Comparison of ENCODE assay signal across 17 mouse cellular contexts in the genomic region with DNA sequence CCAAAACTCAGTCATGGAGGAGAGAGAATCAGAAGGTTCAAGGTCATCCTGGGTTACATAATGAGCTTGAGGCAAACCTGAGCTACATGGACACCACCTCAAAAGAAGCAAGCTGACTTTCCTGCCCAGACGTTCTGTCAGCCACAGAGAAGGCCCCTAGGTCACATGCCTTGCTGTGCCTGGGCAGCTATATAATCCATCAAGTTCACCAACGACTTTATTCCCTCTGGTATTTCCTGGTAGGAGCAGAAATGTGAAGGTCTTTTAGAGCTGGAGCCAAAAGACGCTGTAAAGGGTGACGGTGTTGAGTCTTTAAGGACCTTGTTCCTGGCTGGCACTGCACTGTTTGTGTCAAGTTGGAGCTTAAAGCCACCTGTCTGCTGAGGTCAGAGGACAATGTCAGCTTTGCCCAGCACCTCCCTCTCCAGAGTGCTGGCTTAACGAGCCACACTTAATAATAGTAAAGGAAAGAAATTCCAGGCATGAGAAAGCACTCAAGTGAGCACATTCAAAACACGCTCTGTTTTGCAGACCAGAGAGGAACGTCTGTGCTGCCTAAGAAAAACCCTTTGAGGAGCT. TPM values are rescaled to one million over a fixed set of nuclear protein-coding genes. Genes with fewer than 3 reads are reported as not detected.
DNase-seq lines count a peak whose midpoint lies in the region; ATAC-seq and TF ChIP-seq lines count a peak whose summit lies in the region.
"Had no signal": no experiment of that assay in that cellular context is flagged by ENCODE, and none has a peak within 500 bp of the region (broad histone marks: within the 10 kb centered on the region; RNA-seq: fewer than 3 reads in every experiment).

No protein-coding gene starts in this region.

- H3K4me2 ChIP-seq in heart, embryonic 13.5 days, result no peak overlapping the region
- H3K4me2 ChIP-seq in lung, embryonic 16.5 days (ENCODE audit: low read depth, low read length), result no peak overlapping the region
- H3K4me2 ChIP-seq: embryonic facial prominence, embryonic 13.5 days; liver, embryonic 11.5 days had no signal

- no peak for ATAC-seq in heart, embryonic 13.5 days (ENCODE audit: extremely low read depth, insufficient number of reproducible peaks, low FRiP score, low TSS enrichment)
- peak; percentile 74 for ATAC-seq in lung, embryonic 16.5 days (ENCODE audit: low read depth)

- no peak for TF ChIP-seq CTCF in lung, adult 2 months (IDR thresholded peaks at IDR 0.05; ENCODE audit: insufficient read depth, low read length)

- intact Hi-C loops in left cerebral cortex, postnatal 14 days (cut with DNase I), result no loop called here

- no peaks in the 10 kb centered on the region for H3K36me3 ChIP-seq in heart, embryonic 13.5 days
- no peaks in the 10 kb centered on the region for H3K36me3 ChIP-seq in lung, embryonic 16.5 days (ENCODE audit: control insufficient read depth, insufficient read depth, low read length)
- H3K36me3 ChIP-seq: embryonic facial prominence, embryonic 13.5 days; G1E had no signal

- H3K27me3 ChIP-seq in heart, embryonic 13.5 days (replicated peaks), result peaks cover 2% of the 10 kb centered on the region; the same call in 1 of the 2 replicates
- H3K27me3 ChIP-seq in lung, embryonic 16.5 days (ENCODE audit: control insufficient read depth, insufficient read depth, low read depth, low read length), result no peaks in the 10 kb centered on the region
- H3K27me3 ChIP-seq: embryonic facial prominence, embryonic 13.5 days had no signal

- 26% methylated on average over 7 of the region's 7 CpGs for WGBS in heart, embryonic 13.5 days
- WGBS in lung, embryonic 16.5 days, result 18% methylated on average over 7 of the region's 7 CpGs
- WGBS in lung, adult 2 months, result 26% methylated on average over 7 of the region's 7 CpGs

- no peaks in the 10 kb centered on the region for H3K9me3 ChIP-seq in heart, embryonic 13.5 days
- H3K9me3 ChIP-seq in lung, embryonic 16.5 days (ENCODE audit: control insufficient read depth, low read length), result no peaks in the 10 kb centered on the region
- H3K9me3 ChIP-seq: embryonic facial prominence, embryonic 13.5 days had no signal

- H3K9ac ChIP-seq in heart, embryonic 13.5 days, result no peak overlapping the region
- no peak overlapping the region for H3K9ac ChIP-seq in lung, embryonic 16.5 days (ENCODE audit: low read length)
- H3K9ac ChIP-seq: embryonic facial prominence, embryonic 13.5 days had no signal

- no peak overlapping the region for H3K4me3 ChIP-seq in heart, embryonic 13.5 days
- H3K4me3 ChIP-seq in lung, embryonic 16.5 days (ENCODE audit: low read length), result no peak overlapping the region
- H3K4me3 ChIP-seq in lung, adult 2 months (replicated peaks; ENCODE audit: extremely low read depth, low read depth, low read length), result no peak overlapping the region
- H3K4me3 ChIP-seq: embryonic facial prominence, embryonic 13.5 days; gastrocnemius, adult 2 months had no signal

- peaks cover 25% of the 10 kb centered on the region for H3K4me1 ChIP-seq in heart, embryonic 13.5 days
- peaks cover 8% of the 10 kb centered on the region for H3K4me1 ChIP-seq in lung, embryonic 16.5 days (replicated peaks; ENCODE audit: control insufficient read depth, insufficient read depth, low read length)
- H3K4me1 ChIP-seq in lung, adult 2 months (ENCODE audit: control insufficient read depth, insufficient read depth, low read length), result peaks cover 11% of the 10 kb centered on the region

- peak overlapping the region; percentile 46 for H3K27ac ChIP-seq in heart, embryonic 13.5 days (replicated peaks)
- H3K27ac ChIP-seq in lung, embryonic 16.5 days (ENCODE audit: low read length), result peak overlapping the region; percentile 70
- H3K27ac ChIP-seq: embryonic facial prominence, embryonic 13.5 days; gastrocnemius, adult 2 months had no signal

- no peak for TF ChIP-seq POLR2A in lung, adult 2 months (IDR thresholded peaks at IDR 0.05; ENCODE audit: borderline replicate concordance, extremely low read depth, low read depth, low read length)

- DNase-seq in heart, adult 11 months, result no peak
- DNase-seq in lung, adult 2 months, result no peak
- peak; percentile 60 for DNase-seq in kidney, postnatal 14 days
- DNase-seq in yolk sac, embryonic 10.5 days (ENCODE audit: low spot score), result no peak
- DNase-seq in urinary bladder, postnatal 4 days (ENCODE audit: low spot score in 2 of 2), result no peak
- DNase-seq in left cerebral cortex, postnatal 14 days (ENCODE audit: low spot score in 2 of 2), result no peak
- DNase-seq: B cell, adult 2 months; cerebellum, postnatal 25 days; gastrocnemius, adult 2 months; heart, postnatal 14 days; layer of hippocampus, postnatal 36 days; thymus, adult 18-20 months had no signal

RNA-seq across cellular contexts. Expression of a gene that starts 47.3 kb away (rescaled TPM):
- polyA plus RNA-seq in heart, embryonic 13.5 days (2015; fragmentation: Nextera tagmentation; extraction: Ambion mirVana), result 24.2 and 27.5 TPM in 2 replicates
- polyA plus RNA-seq in lung, embryonic 16.5 days (2015; fragmentation: Nextera tagmentation; extraction: Ambion mirVana), result 32.1 and 35.5 TPM in 2 replicates
- 11.7 and 14.6 TPM in 2 replicates for polyA plus RNA-seq in lung, adult 2 months (2012; rRNA removed)
- 10 to 100 TPM; 37.0 to 40.0 TPM for total RNA-seq in left cerebral cortex, postnatal 14 days (2021)
